Mouse (Mus musculus): ENCODE results near the gene Etl4. TPM values are rescaled to one million over a fixed set of nuclear protein-coding genes. Genes with fewer than 3 reads are reported as not detected.

The Etl4 gene
- total RNA-seq, 1 experiment, result 50.8 TPM

DNA sequence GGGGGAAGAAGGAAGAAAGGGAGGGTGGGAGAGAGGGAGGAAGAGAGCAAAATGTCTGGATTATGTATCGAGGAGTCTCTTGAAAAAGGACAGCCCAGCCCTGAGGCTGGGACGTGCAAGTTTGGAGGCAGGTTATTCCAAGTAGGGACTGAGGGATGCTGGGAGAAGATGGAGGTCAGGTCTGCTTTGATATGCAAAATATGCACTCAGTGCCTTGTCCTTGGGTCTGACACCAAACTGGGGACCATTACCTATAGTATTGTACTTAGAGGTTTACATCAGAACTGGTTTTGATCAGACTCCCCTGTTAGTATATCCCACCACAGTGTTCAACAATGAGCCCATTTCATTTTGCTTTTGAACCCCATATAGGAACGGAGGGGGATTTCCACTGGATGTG, 685.4 kb downstream of the Etl4 start:
- Histone ChIP-seq H3K36me3 (ENCODE audit: control insufficient read depth, insufficient read depth, low read length, poor library complexity, severe bottlenecking) (peaks cover 7% of the 10 kb centered on the region), H3K4me1 (ENCODE audit: control insufficient read depth in 2 of 2, insufficient read depth in 2 of 2, low read length in 2 of 2, poor library complexity in 1 of 2) (peaks cover 8 to 9% of the 10 kb centered on the region in 2 experiments), H3K4me3 (ENCODE audit: insufficient read depth in 1 of 2, low read depth in 1 of 2, low read length in 2 of 2, poor library complexity in 1 of 2, severe bottlenecking in 1 of 2) (no peak overlapping the region), H3K9me3 (ENCODE audit: control insufficient read depth, insufficient read depth, low read depth, low read length) (0 out of 2 replicates have a peak, but pooled peaks cover 3% of the 10 kb centered on the region), H3K9ac (ENCODE audit: insufficient read depth, low read depth, low read length, poor library complexity, severe bottlenecking) (no peak overlapping the region), H3K27ac (ENCODE audit: insufficient read depth, low read depth, low read length, poor library complexity, severe bottlenecking) (peak overlapping the region; percentile 84; the same call in 1 of the 2 replicates)
- TF ChIP-seq ZNF384 (IDR thresholded peaks at IDR 0.05; ENCODE audit: low read depth, low read length) (no peak), HCFC1 (IDR thresholded peaks at IDR 0.05; ENCODE audit: borderline replicate concordance, insufficient read depth, low read length) (no peak), ZC3H11A (IDR thresholded peaks at IDR 0.05; ENCODE audit: borderline replicate concordance, low read depth, low read length) (no peak), MAFK (IDR thresholded peaks at IDR 0.05; ENCODE audit: insufficient read depth, low read depth, low read length) (no peak), CHD2 (IDR thresholded peaks at IDR 0.05; ENCODE audit: low read depth, low read length) (no peak)
- DNase-seq (ENCODE audit: low read depth, low spot score), result peak; percentile 40
- in situ Hi-C loops (cut with MboI; ENCODE audit: low sequenced_read_pairs in 2 of 2, unreplicated experiment in 2 of 2), result no loop called here

DNA sequence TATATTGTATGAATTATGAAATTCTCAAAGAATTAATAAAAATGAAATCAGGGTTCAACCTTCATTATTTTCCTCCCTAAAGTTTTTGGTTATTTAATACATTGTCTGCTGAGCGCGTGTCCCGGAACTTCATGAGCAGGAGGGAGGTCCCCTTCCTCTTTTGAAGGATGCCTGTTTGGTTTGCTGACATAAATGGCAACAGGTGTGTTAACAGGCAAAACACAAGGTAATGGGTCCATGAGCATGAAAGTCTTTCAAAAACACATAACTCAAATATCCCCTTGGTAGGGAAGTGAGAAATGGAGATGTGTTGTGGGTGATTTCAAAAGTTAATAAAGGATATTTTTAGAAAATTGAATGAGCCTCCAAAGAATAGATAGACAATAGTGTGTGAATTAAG, 687.0 kb downstream of the Etl4 start:
- Histone ChIP-seq H3K9me3 (ENCODE audit: control insufficient read depth, insufficient read depth, low read depth, low read length) (0 out of 2 replicates have a peak, but pooled peaks cover 3% of the 10 kb centered on the region), H3K36me3 (ENCODE audit: control insufficient read depth, insufficient read depth, low read length, poor library complexity, severe bottlenecking) (peaks cover 7% of the 10 kb centered on the region), H3K4me3 (ENCODE audit: insufficient read depth in 1 of 2, low read depth in 1 of 2, low read length in 2 of 2, poor library complexity in 1 of 2, severe bottlenecking in 1 of 2) (no peak overlapping the region), H3K27ac (ENCODE audit: insufficient read depth, low read depth, low read length, poor library complexity, severe bottlenecking) (peak overlapping the region; percentile 45; the same call in 1 of the 2 replicates), H3K9ac (ENCODE audit: insufficient read depth, low read depth, low read length, poor library complexity, severe bottlenecking) (no peak overlapping the region), H3K4me1 (ENCODE audit: control insufficient read depth in 2 of 2, insufficient read depth in 2 of 2, low read length in 2 of 2, poor library complexity in 1 of 2) (peaks cover 8 to 9% of the 10 kb centered on the region in 2 experiments)
- TF ChIP-seq ZC3H11A (IDR thresholded peaks at IDR 0.05; ENCODE audit: borderline replicate concordance, low read depth, low read length) (no peak), CHD2 (IDR thresholded peaks at IDR 0.05; ENCODE audit: low read depth, low read length) (no peak), MAFK (IDR thresholded peaks at IDR 0.05; ENCODE audit: insufficient read depth, low read depth, low read length) (no peak), HCFC1 (IDR thresholded peaks at IDR 0.05; ENCODE audit: borderline replicate concordance, insufficient read depth, low read length) (no peak), ZNF384 (IDR thresholded peaks at IDR 0.05; ENCODE audit: low read depth, low read length) (no peak)
- in situ Hi-C loops (cut with MboI; ENCODE audit: low sequenced_read_pairs in 2 of 2, unreplicated experiment in 2 of 2), result no loop called here
- DNase-seq (ENCODE audit: low read depth, low spot score), result no peak

DNA sequence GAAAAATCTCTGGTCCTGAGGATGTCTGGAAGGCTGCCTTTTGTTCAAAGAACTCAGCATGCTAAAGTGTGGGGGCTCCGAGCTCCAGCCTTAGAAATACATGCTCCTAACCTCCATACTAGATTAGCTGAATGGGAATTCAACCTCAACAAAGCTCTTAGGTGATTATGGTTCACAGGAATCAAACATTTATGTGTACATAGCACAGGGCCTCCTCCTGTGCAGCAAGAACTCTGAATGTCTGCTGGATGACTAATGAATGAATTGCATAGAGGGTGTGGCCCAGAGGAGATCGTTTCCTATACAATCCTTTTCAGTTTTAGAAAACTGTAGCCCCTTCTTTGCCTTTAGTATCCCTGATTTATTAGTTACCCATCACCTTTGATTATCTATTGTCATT, 687.6 kb downstream of the Etl4 start:
- H3K27ac ChIP-seq (ENCODE audit: insufficient read depth, low read depth, low read length, poor library complexity, severe bottlenecking), result peak overlapping the region; percentile 45; the same call in 1 of the 2 replicates
- H3K36me3 ChIP-seq (ENCODE audit: control insufficient read depth, insufficient read depth, low read length, poor library complexity, severe bottlenecking), result peaks cover 7% of the 10 kb centered on the region
- in situ Hi-C loops (cut with MboI; ENCODE audit: low sequenced_read_pairs in 2 of 2, unreplicated experiment in 2 of 2), result no loop called here
- H3K9ac ChIP-seq (ENCODE audit: insufficient read depth, low read depth, low read length, poor library complexity, severe bottlenecking), result no peak overlapping the region
- H3K9me3 ChIP-seq (ENCODE audit: control insufficient read depth, insufficient read depth, low read depth, low read length), result 0 out of 2 replicates have a peak, but pooled peaks cover 3% of the 10 kb centered on the region
- H3K4me1 ChIP-seq (ENCODE audit: control insufficient read depth in 2 of 2, insufficient read depth in 2 of 2, low read length in 2 of 2, poor library complexity in 1 of 2), result peaks cover 8 to 9% of the 10 kb centered on the region in 2 experiments
- TF ChIP-seq HCFC1 (IDR thresholded peaks at IDR 0.05; ENCODE audit: borderline replicate concordance, insufficient read depth, low read length), result no peak
- no peak for TF ChIP-seq ZC3H11A (IDR thresholded peaks at IDR 0.05; ENCODE audit: borderline replicate concordance, low read depth, low read length)
- no peak for TF ChIP-seq CHD2 (IDR thresholded peaks at IDR 0.05; ENCODE audit: low read depth, low read length)
- TF ChIP-seq ZNF384 (IDR thresholded peaks at IDR 0.05; ENCODE audit: low read depth, low read length), result no peak
- no peak for DNase-seq (ENCODE audit: low read depth, low spot score)
- H3K4me3 ChIP-seq (ENCODE audit: insufficient read depth in 1 of 2, low read depth in 1 of 2, low read length in 2 of 2, poor library complexity in 1 of 2, severe bottlenecking in 1 of 2), result no peak overlapping the region

DNA sequence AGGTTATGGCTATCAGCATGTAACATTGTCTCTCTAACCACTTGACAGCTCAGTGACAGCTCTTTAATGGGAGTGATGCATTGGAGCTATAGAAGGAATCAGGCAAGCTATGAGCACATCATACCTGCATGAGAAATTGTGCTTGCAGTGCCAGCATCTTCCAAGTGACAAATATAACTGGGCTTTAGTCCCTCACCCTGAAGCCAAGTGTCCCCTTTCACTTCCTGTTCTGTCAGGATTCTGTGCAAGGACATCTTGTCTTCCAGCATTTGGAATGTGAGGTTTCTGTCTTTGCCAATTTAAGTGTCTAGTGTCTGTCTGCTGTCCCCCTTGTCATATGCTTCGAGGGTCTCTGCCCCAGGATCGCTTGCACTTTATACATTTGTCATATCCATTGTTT, 693.1 kb downstream of the Etl4 start:
- in situ Hi-C loops (cut with MboI; ENCODE audit: low sequenced_read_pairs in 2 of 2, unreplicated experiment in 2 of 2), result no loop called here
- H3K9me3 ChIP-seq (ENCODE audit: control insufficient read depth, insufficient read depth, low read depth, low read length), result no peaks in the 10 kb centered on the region
- peaks cover 0 to 3% of the 10 kb centered on the region in 2 experiments; a peak in 2 of 4 replicates for H3K4me1 ChIP-seq (ENCODE audit: control insufficient read depth in 2 of 2, insufficient read depth in 2 of 2, low read length in 2 of 2, poor library complexity in 1 of 2)
- no peaks in the 10 kb centered on the region; the same call in 1 of the 2 replicates for H3K36me3 ChIP-seq (ENCODE audit: control insufficient read depth, insufficient read depth, low read length, poor library complexity, severe bottlenecking)
- TF ChIP-seq CHD2 (IDR thresholded peaks at IDR 0.05; ENCODE audit: low read depth, low read length) (no peak), ZC3H11A (IDR thresholded peaks at IDR 0.05; ENCODE audit: borderline replicate concordance, low read depth, low read length) (no peak), MAFK (IDR thresholded peaks at IDR 0.05; ENCODE audit: insufficient read depth, low read depth, low read length) (no peak), ZNF384 (IDR thresholded peaks at IDR 0.05; ENCODE audit: low read depth, low read length) (no peak), HCFC1 (IDR thresholded peaks at IDR 0.05; ENCODE audit: borderline replicate concordance, insufficient read depth, low read length) (no peak)
- no peak for DNase-seq (ENCODE audit: low read depth, low spot score)
- no peak overlapping the region for H3K4me3 ChIP-seq (ENCODE audit: insufficient read depth in 1 of 2, low read depth in 1 of 2, low read length in 2 of 2, poor library complexity in 1 of 2, severe bottlenecking in 1 of 2)
- H3K27ac ChIP-seq (ENCODE audit: insufficient read depth, low read depth, low read length, poor library complexity, severe bottlenecking), result no peak overlapping the region
- no peak overlapping the region for H3K9ac ChIP-seq (ENCODE audit: insufficient read depth, low read depth, low read length, poor library complexity, severe bottlenecking)

Measured in ES-E14 (cell line).